Mouse (Mus musculus) monocyte, adult 59 days (primary cell): ENCODE data around the gene Daam1. TPM values are rescaled to one million over a fixed set of nuclear protein-coding genes. Genes with fewer than 3 reads are reported as not detected.

Source experiments
- total RNA-seq, 2 experiments: library from RNA; stranded (reverse); gene quantifications; one replicate each; pipeline ENCODE4 v1.2.4; 2023

Daam1 gene
- 10 to 100 TPM; 16.5 to 19.7 TPM for total RNA-seq

GRCm38 (mm10) chr12:71830607-71831257 lies at the start of gene Daam1:
TSS of gene Daam1 (plus strand) at chr12:71831078.

Other genes starting within 250 kb of the Daam1 start
- gene Gpr135, start 240.0 kb downstream of the Daam1 start, total RNA-seq: under 1 TPM; 0.16 to 0.43 TPM